Mouse (Mus musculus): Measurements from ENCODE around the gene Lrrc3b. TPM values are rescaled to one million over a fixed set of nuclear protein-coding genes. Genes with fewer than 3 reads are reported as not detected.

Lrrc3b gene
- polyA plus RNA-seq (2015; fragmentation: Nextera tagmentation; extraction: Ambion mirVana) = 1.4 and 1.9 TPM in 2 replicates

GRCm38 (mm10) chr14:15438485-15439157 is at the start of gene Lrrc3b:
Gene Lrrc3b (minus strand): TSS chr14:15438987.
- ATAC-seq = peak; percentile 51; the same call in 1 of the 2 replicates
- no peaks in the 10 kb centered on the region for H3K36me3 ChIP-seq (ENCODE audit: control insufficient read depth, insufficient read depth)
- H3K27me3 ChIP-seq (replicated peaks; ENCODE audit: control insufficient read depth, insufficient read depth, low read length) = peaks cover 9% of the 10 kb centered on the region; the same call in 1 of the 2 replicates
- H3K4me3 ChIP-seq (ENCODE audit: low read depth, low read length) = peak within 1 kb of the TSS; percentile 57
- H3K9me3 ChIP-seq (ENCODE audit: control insufficient read depth) = no peaks in the 10 kb centered on the region
- H3K4me1 ChIP-seq (replicated peaks; ENCODE audit: control insufficient read depth, insufficient read depth, low read length) = 0 out of 2 replicates have a peak, but pooled peaks cover 3% of the 10 kb centered on the region
- peak within 1 kb of the TSS; percentile 80 for H3K4me2 ChIP-seq (replicated peaks; ENCODE audit: low read depth)
- under 1% methylated on average over 51 of the region's 51 CpGs for WGBS
- no peak within 1 kb of the TSS for H3K9ac ChIP-seq (ENCODE audit: low read depth, low read length)
- no peak within 1 kb of the TSS for H3K27ac ChIP-seq (ENCODE audit: low read depth, low read length)
- TF ChIP-seq CTCF (IDR thresholded peaks at IDR 0.05; ENCODE audit: low read depth) = peak; percentile 37

- H3K27me3 ChIP-seq (replicated peaks; ENCODE audit: control insufficient read depth, insufficient read depth, low read length) = no peaks in the 10 kb centered on the region
- H3K4me3 ChIP-seq (ENCODE audit: low read depth, low read length) = no peak overlapping the region
- no peak for ATAC-seq
- H3K9ac ChIP-seq (ENCODE audit: low read depth, low read length) = no peak overlapping the region
- H3K9me3 ChIP-seq (ENCODE audit: control insufficient read depth) = no peaks in the 10 kb centered on the region
- no peaks in the 10 kb centered on the region for H3K4me1 ChIP-seq (replicated peaks; ENCODE audit: control insufficient read depth, insufficient read depth, low read length)
- no peaks in the 10 kb centered on the region for H3K36me3 ChIP-seq (ENCODE audit: control insufficient read depth, insufficient read depth)
- no peak overlapping the region for H3K4me2 ChIP-seq (replicated peaks; ENCODE audit: low read depth)
- no peak for TF ChIP-seq CTCF (IDR thresholded peaks at IDR 0.05; ENCODE audit: low read depth)
- no peak overlapping the region for H3K27ac ChIP-seq (ENCODE audit: low read depth, low read length)
Observed at GRCm38 (mm10) chr14:15477668-15478067, 38.9 kb upstream of the Lrrc3b start.

- no peak for TF ChIP-seq CTCF (IDR thresholded peaks at IDR 0.05; ENCODE audit: low read depth)
- WGBS = under 1% methylated on average over 11 of the region's 11 CpGs
- H3K9me3 ChIP-seq (ENCODE audit: control insufficient read depth) = no peaks in the 10 kb centered on the region
- ATAC-seq = no peak
- H3K36me3 ChIP-seq (ENCODE audit: control insufficient read depth, insufficient read depth) = no peaks in the 10 kb centered on the region
- H3K4me3 ChIP-seq (ENCODE audit: low read depth, low read length) = peak overlapping the region; percentile 57
- 0 out of 2 replicates have a peak, but pooled peaks cover 3% of the 10 kb centered on the region for H3K4me1 ChIP-seq (replicated peaks; ENCODE audit: control insufficient read depth, insufficient read depth, low read length)
- no peak overlapping the region for H3K27ac ChIP-seq (ENCODE audit: low read depth, low read length)
- no peak overlapping the region for H3K9ac ChIP-seq (ENCODE audit: low read depth, low read length)
- peak overlapping the region; percentile 80 for H3K4me2 ChIP-seq (replicated peaks; ENCODE audit: low read depth)
- peaks cover 9% of the 10 kb centered on the region; the same call in 1 of the 2 replicates for H3K27me3 ChIP-seq (replicated peaks; ENCODE audit: control insufficient read depth, insufficient read depth, low read length)
Observed at GRCm38 (mm10) chr14:15438096-15438484, 697 bp downstream of the Lrrc3b start.

GRCm38 (mm10) chr14:15437501-15437941 is 1.3 kb downstream of the Lrrc3b start:
- no peak for ATAC-seq
- H3K4me1 ChIP-seq (replicated peaks; ENCODE audit: control insufficient read depth, insufficient read depth, low read length) = 0 out of 2 replicates have a peak, but pooled peaks cover 3% of the 10 kb centered on the region
- H3K9ac ChIP-seq (ENCODE audit: low read depth, low read length) = no peak overlapping the region

GRCm38 (mm10) chr14:15437046-15437445 is 1.7 kb downstream of the Lrrc3b start:
- H3K9me3 ChIP-seq (ENCODE audit: control insufficient read depth) = no peaks in the 10 kb centered on the region
- H3K27me3 ChIP-seq (replicated peaks; ENCODE audit: control insufficient read depth, insufficient read depth, low read length) = peaks cover 9% of the 10 kb centered on the region; the same call in 1 of the 2 replicates
- no peak overlapping the region; the same call in 1 of the 2 replicates for H3K4me3 ChIP-seq (ENCODE audit: low read depth, low read length)
- no peak overlapping the region for H3K9ac ChIP-seq (ENCODE audit: low read depth, low read length)
- H3K4me2 ChIP-seq (replicated peaks; ENCODE audit: low read depth) = peak overlapping the region; percentile 80; the same call in 1 of the 2 replicates
- 51% methylated on average over 4 of the region's 4 CpGs for WGBS
- H3K4me1 ChIP-seq (replicated peaks; ENCODE audit: control insufficient read depth, insufficient read depth, low read length) = 0 out of 2 replicates have a peak, but pooled peaks cover 3% of the 10 kb centered on the region
- no peak overlapping the region for H3K27ac ChIP-seq (ENCODE audit: low read depth, low read length)
- no peaks in the 10 kb centered on the region for H3K36me3 ChIP-seq (ENCODE audit: control insufficient read depth, insufficient read depth)
- TF ChIP-seq CTCF (IDR thresholded peaks at IDR 0.05; ENCODE audit: low read depth) = no peak
- no peak for ATAC-seq

More at GRCm38 (mm10) chr14:15437501-15437941, 1.3 kb downstream of the Lrrc3b start:
- no peak overlapping the region for H3K27ac ChIP-seq (ENCODE audit: low read depth, low read length)
- peaks cover 9% of the 10 kb centered on the region; the same call in 1 of the 2 replicates for H3K27me3 ChIP-seq (replicated peaks; ENCODE audit: control insufficient read depth, insufficient read depth, low read length)
- 5% methylated on average over 15 of the region's 15 CpGs for WGBS
- H3K4me2 ChIP-seq (replicated peaks; ENCODE audit: low read depth) = peak overlapping the region; percentile 80
- H3K9me3 ChIP-seq (ENCODE audit: control insufficient read depth) = no peaks in the 10 kb centered on the region
- H3K4me3 ChIP-seq (ENCODE audit: low read depth, low read length) = peak overlapping the region; percentile 57
- no peak for TF ChIP-seq CTCF (IDR thresholded peaks at IDR 0.05; ENCODE audit: low read depth)
- H3K36me3 ChIP-seq (ENCODE audit: control insufficient read depth, insufficient read depth) = no peaks in the 10 kb centered on the region

- no peak overlapping the region for H3K27ac ChIP-seq (ENCODE audit: low read depth, low read length)
- H3K4me2 ChIP-seq (replicated peaks; ENCODE audit: low read depth) = no peak overlapping the region
- 92% methylated on average over 4 of the region's 4 CpGs for WGBS
- no peaks in the 10 kb centered on the region for H3K36me3 ChIP-seq (ENCODE audit: control insufficient read depth, insufficient read depth)
- no peak overlapping the region for H3K9ac ChIP-seq (ENCODE audit: low read depth, low read length)
- H3K9me3 ChIP-seq (ENCODE audit: control insufficient read depth) = no peaks in the 10 kb centered on the region
- ATAC-seq = no peak
- H3K27me3 ChIP-seq (replicated peaks; ENCODE audit: control insufficient read depth, insufficient read depth, low read length) = peaks cover 9% of the 10 kb centered on the region; the same call in 1 of the 2 replicates
- no peak for TF ChIP-seq CTCF (IDR thresholded peaks at IDR 0.05; ENCODE audit: low read depth)
- 0 out of 2 replicates have a peak, but pooled peaks cover 3% of the 10 kb centered on the region for H3K4me1 ChIP-seq (replicated peaks; ENCODE audit: control insufficient read depth, insufficient read depth, low read length)
- no peak overlapping the region for H3K4me3 ChIP-seq (ENCODE audit: low read depth, low read length)
Observed at GRCm38 (mm10) chr14:15436586-15436985, 2.2 kb downstream of the Lrrc3b start.
